Mouse (Mus musculus): ENCODE measurements around the gene Zfp445.

DNA sequence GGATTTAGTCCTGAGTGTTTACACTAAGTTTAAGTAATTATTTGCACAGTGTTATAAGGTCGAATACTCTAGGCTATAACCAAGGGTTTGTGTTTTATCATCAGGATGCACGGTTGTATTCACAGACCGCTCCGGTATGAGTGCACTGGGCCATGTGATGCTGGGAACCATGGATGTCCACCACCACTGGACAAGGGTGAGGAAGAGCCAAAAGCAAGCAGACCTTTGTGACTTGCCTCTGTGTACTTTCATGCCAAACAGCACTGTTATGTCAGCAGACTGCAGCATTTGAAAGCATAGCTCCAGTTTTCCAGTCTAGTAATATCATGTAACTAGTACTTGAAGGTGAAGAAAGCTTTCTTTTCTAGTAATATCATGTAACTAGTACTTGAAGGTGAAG, 39.1 kb downstream of the Zfp445 start:
- TF ChIP-seq CTCF (IDR thresholded peaks at IDR 0.05; ENCODE audit: extremely low read depth, insufficient read depth, insufficient read length, insufficient replicate concordance) (no peak), POLR2A (IDR thresholded peaks at IDR 0.05; ENCODE audit: low read depth, low read length) (no peak)

All from spleen, adult 2 months (tissue).